Mouse (Mus musculus): ENCODE measurements around the gene Fosl2. TPM values are rescaled to one million over a fixed set of nuclear protein-coding genes. Genes with fewer than 3 reads are reported as not detected.
A peak's percentile ranks its signal among the peaks of the same experiment; 100 is the strongest.

Fosl2 gene
- total and polyA plus RNA-seq, 2 experiments from 2014 or later: 0.52 to 6.4 TPM

DNA sequence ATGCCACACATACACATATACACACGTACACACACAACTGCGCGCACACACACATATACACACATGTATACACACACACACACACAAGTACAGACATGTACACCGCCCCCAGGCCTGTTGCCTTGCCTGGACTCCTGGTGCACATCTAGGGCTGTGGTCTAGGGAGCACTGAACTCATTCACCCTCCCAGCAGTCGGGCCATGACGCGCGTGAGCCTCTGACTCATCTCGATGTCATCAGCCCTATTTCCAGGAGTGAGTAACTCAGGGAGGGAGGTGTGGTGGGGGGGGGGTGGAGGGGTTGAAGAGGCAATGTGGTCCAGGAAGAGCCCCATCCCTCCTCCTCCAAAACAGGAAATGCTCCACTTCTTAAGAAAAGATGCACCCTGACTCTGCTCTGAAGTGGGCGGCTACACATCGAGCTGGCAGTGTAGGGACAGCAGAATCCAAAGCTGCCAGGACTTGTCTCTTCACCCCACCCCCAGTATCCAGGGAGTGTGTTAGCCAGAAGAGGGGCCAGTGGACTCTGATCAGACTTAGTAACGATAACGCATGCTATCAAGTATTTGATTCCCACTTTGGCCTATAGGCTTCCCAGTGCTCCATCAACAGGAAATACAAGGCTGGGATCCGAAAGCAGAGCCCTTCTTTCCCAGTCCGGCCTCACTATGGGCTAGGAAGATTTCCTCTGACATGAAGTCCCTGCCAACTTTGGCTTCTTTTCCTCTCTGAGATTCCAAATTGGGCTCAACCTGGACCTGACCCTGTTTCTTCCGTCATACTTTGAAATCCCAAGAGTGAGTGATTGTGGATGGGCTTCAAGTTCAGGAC, 56.6 kb downstream of the Fosl2 start:
- no peaks in the 10 kb centered on the region for H3K4me1 ChIP-seq (ENCODE audit: insufficient read depth, low read length)
- H3K27ac ChIP-seq (ENCODE audit: low read depth, low read length): no peak overlapping the region
- no peak overlapping the region for H3K4me2 ChIP-seq (ENCODE audit: low read depth, low read length, poor library complexity, severe bottlenecking)
- no peaks in the 10 kb centered on the region for H3K9me3 ChIP-seq (ENCODE audit: low read length)
- H3K36me3 ChIP-seq (ENCODE audit: insufficient read depth, low read length): no peaks in the 10 kb centered on the region
- DNase-seq (ENCODE audit: low spot score) (no peak), ATAC-seq (ENCODE audit: low FRiP score) (no peak)
- H3K27me3 ChIP-seq (ENCODE audit: insufficient read depth, low read length): no peaks in the 10 kb centered on the region
- no peak for TF ChIP-seq CTCF (IDR thresholded peaks at IDR 0.05)
- no peak overlapping the region for H3K4me3 ChIP-seq (ENCODE audit: low read depth, low read length)
- H3K9ac ChIP-seq (replicated peaks; ENCODE audit: low read length, poor library complexity, severe bottlenecking): no peak overlapping the region
- WGBS: 88% methylated on average over 16 of the region's 16 CpGs

DNA sequence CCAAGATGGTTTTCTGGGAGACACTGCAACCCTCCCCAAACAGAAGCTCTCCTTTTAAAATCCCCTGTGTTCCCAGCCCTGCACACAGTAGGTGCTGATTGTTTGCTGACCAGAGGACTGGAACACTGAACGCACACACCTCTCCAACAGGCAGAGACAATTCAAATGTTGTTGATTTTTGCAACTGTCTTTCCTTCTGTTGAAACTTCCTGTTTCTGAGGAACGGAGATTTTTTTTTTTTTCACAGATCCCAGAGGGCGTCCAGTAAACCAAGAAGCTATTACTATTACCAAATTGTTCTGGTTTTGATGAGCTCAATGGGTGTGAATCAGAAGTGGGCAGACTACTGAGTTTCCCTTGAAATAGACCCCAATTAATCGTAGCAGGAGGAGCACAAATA, 58.6 kb downstream of the Fosl2 start:
- DNase-seq (ENCODE audit: low spot score): no peak
- 72% methylated on average over 4 of the region's 4 CpGs for WGBS

DNA sequence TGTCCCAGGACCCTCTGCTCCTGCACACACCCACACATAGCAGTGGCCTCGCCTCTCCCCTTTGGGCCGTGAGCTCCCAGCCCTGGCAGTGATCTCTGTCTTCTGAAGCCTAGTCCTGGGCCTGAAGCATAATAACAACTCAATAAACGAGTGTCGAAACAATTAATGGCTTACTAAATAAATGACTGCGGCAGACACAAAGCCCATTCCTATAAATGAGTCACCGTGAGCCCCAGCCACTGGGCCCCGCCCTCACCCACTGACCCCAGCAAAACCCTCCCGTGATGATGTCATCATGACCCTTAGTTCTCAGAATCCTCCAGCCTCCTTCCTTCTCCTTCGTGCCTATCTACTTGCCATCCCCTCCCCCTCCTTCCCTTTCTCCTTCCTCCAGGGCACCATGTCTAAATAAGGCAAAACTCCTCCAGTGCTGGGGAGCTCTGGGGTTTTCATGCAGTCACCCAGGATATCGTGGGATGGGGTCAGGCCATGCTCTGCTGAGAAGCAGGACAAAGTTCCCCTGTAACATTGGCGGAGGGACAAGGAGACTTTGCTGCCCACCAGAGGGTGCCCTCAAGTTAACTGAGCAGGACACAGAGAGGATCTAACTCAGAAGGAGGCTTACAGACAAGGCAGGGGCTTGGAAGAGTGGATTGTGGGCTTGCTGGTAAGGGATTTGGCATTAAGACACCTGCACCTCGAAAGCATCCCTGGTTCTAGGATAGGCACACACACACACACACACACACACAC, 60.4 kb downstream of the Fosl2 start:
- ATAC-seq (ENCODE audit: low FRiP score) (no peak), DNase-seq (ENCODE audit: low spot score) (no peak)
- H3K27me3 ChIP-seq (ENCODE audit: insufficient read depth, low read length): no peaks in the 10 kb centered on the region
- H3K4me3 ChIP-seq (ENCODE audit: low read depth, low read length): no peak overlapping the region
- H3K4me2 ChIP-seq (ENCODE audit: low read depth, low read length, poor library complexity, severe bottlenecking): no peak overlapping the region
- no peak overlapping the region for H3K9ac ChIP-seq (replicated peaks; ENCODE audit: low read length, poor library complexity, severe bottlenecking)
- H3K27ac ChIP-seq (ENCODE audit: low read depth, low read length): no peak overlapping the region
- no peaks in the 10 kb centered on the region for H3K9me3 ChIP-seq (ENCODE audit: low read length)
- peak; percentile 40 for TF ChIP-seq CTCF (IDR thresholded peaks at IDR 0.05)
- 74% methylated on average over 12 of the region's 12 CpGs for WGBS
- H3K36me3 ChIP-seq (ENCODE audit: insufficient read depth, low read length): no peaks in the 10 kb centered on the region
- no peaks in the 10 kb centered on the region for H3K4me1 ChIP-seq (ENCODE audit: insufficient read depth, low read length)

More for the DNA sequence above, 58.6 kb downstream of the Fosl2 start:
- Histone ChIP-seq H3K27ac (ENCODE audit: low read depth, low read length) (no peak overlapping the region), H3K4me2 (ENCODE audit: low read depth, low read length, poor library complexity, severe bottlenecking) (no peak overlapping the region), H3K4me1 (ENCODE audit: insufficient read depth, low read length) (no peaks in the 10 kb centered on the region), H3K36me3 (ENCODE audit: insufficient read depth, low read length) (no peaks in the 10 kb centered on the region), H3K9me3 (ENCODE audit: low read length) (no peaks in the 10 kb centered on the region), H3K4me3 (ENCODE audit: low read depth, low read length) (no peak overlapping the region), H3K27me3 (ENCODE audit: insufficient read depth, low read length) (no peaks in the 10 kb centered on the region), H3K9ac (replicated peaks; ENCODE audit: low read length, poor library complexity, severe bottlenecking) (no peak overlapping the region)
- no peak for TF ChIP-seq CTCF (IDR thresholded peaks at IDR 0.05)
- no peak for ATAC-seq (ENCODE audit: low FRiP score)

DNA sequence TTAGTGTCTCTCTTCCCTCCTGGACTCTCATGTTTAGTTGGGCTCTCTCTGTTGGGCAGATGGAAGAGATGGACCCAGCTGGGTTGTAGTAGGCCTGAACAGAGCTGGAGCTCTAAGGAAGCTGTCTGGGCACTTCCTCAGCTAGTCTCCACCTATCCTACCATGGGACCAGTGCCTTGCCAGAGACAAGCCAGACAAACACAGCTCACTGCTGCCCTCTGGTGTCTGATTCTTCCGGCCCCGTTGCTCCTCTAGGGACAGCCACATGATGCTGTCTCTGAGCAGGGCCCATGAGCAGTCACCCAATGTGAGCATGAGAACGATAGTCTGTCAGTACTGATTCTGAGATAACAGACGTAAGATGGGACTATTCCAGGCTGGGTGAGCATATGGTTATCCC, 62.1 kb downstream of the Fosl2 start:
- Histone ChIP-seq H3K27ac (ENCODE audit: low read depth, low read length) (no peak overlapping the region), H3K4me3 (ENCODE audit: low read depth, low read length) (no peak overlapping the region), H3K9me3 (ENCODE audit: low read length) (no peaks in the 10 kb centered on the region), H3K9ac (replicated peaks; ENCODE audit: low read length, poor library complexity, severe bottlenecking) (no peak overlapping the region), H3K36me3 (ENCODE audit: insufficient read depth, low read length) (no peaks in the 10 kb centered on the region), H3K27me3 (ENCODE audit: insufficient read depth, low read length) (no peaks in the 10 kb centered on the region), H3K4me2 (ENCODE audit: low read depth, low read length, poor library complexity, severe bottlenecking) (no peak overlapping the region), H3K4me1 (ENCODE audit: insufficient read depth, low read length) (no peaks in the 10 kb centered on the region)
- WGBS: 18% methylated on average over 4 of the region's 4 CpGs
- ATAC-seq (ENCODE audit: low FRiP score): no peak
- TF ChIP-seq CTCF (IDR thresholded peaks at IDR 0.05): peak; percentile 74
- peak; percentile 77 for DNase-seq (ENCODE audit: low spot score)

DNA sequence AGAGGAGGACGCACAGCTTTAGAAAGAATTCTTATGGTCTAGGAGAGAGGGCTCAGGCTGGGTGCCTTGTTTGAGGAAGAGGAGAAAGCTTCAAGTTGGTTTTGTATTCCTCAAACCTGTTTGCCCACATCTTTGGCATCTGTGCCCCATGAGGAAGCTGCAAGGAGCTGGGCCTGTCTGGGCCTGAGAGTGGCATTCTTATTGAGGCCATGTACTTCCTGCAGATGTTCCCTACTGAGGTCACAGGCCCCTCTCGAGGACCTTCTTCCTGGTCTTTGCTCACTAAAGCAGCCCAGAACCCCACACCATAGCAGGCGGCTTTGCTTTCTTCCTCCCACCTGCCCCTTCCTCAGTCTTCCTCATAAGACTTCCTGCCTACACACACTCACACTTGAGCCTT, 63.5 kb downstream of the Fosl2 start:
- Histone ChIP-seq H3K4me1 (ENCODE audit: insufficient read depth, low read length) (no peaks in the 10 kb centered on the region), H3K27me3 (ENCODE audit: insufficient read depth, low read length) (no peaks in the 10 kb centered on the region), H3K9ac (replicated peaks; ENCODE audit: low read length, poor library complexity, severe bottlenecking) (no peak overlapping the region), H3K4me2 (ENCODE audit: low read depth, low read length, poor library complexity, severe bottlenecking) (no peak overlapping the region), H3K27ac (ENCODE audit: low read depth, low read length) (no peak overlapping the region), H3K9me3 (ENCODE audit: low read length) (no peaks in the 10 kb centered on the region), H3K4me3 (ENCODE audit: low read depth, low read length) (no peak overlapping the region), H3K36me3 (ENCODE audit: insufficient read depth, low read length) (no peaks in the 10 kb centered on the region)
- WGBS: 84% methylated on average over 3 of the region's 3 CpGs
- ATAC-seq (ENCODE audit: low FRiP score) (no peak), DNase-seq (ENCODE audit: low spot score) (no peak)
- no peak for TF ChIP-seq CTCF (IDR thresholded peaks at IDR 0.05)

DNA sequence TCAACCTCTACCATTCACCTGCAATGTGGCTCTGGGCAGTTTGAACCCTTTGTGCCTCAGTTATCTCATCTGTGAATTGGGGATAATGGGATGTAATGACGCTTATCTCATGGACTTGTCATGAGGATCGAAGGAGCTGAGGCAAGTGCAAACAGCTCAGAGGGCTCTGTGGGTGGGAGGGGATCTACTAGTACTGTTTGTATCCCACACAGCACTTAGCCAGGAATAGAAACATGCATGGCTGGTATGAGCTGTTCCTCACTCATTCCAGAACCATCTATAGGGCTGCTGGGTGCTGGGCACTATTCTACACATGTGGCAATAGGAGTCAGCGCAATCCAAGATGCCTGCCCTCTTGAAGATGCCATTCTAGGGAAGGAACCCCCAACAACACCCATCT, 64.0 kb downstream of the Fosl2 start:
- H3K27me3 ChIP-seq (ENCODE audit: insufficient read depth, low read length): no peaks in the 10 kb centered on the region
- H3K9ac ChIP-seq (replicated peaks; ENCODE audit: low read length, poor library complexity, severe bottlenecking): no peak overlapping the region
- no peak overlapping the region for H3K4me3 ChIP-seq (ENCODE audit: low read depth, low read length)
- H3K9me3 ChIP-seq (ENCODE audit: low read length): no peaks in the 10 kb centered on the region
- no peak for TF ChIP-seq CTCF (IDR thresholded peaks at IDR 0.05)
- 91% methylated on average over 3 of the region's 3 CpGs for WGBS
- H3K27ac ChIP-seq (ENCODE audit: low read depth, low read length): no peak overlapping the region
- DNase-seq (ENCODE audit: low spot score): no peak
- no peak overlapping the region for H3K4me2 ChIP-seq (ENCODE audit: low read depth, low read length, poor library complexity, severe bottlenecking)
- H3K36me3 ChIP-seq (ENCODE audit: insufficient read depth, low read length): no peaks in the 10 kb centered on the region
- no peaks in the 10 kb centered on the region for H3K4me1 ChIP-seq (ENCODE audit: insufficient read depth, low read length)
- no peak for ATAC-seq (ENCODE audit: low FRiP score)
